Mouse (Mus musculus) CH12.LX (cell line): Measurements from ENCODE around the gene 1700010B08Rik. TPM values are rescaled to one million over a fixed set of nuclear protein-coding genes. Genes with fewer than 3 reads are reported as not detected.

ENCODE experiments used
- DNase-seq: peaks from one replicate; pipeline ENCODE4 v3.0.0-alpha.2; 2013; ENCODE audit errors: extremely low read depth
- H3K27ac ChIP-seq: 2 replicates; pipeline ENCODE4 v1.5.1; 2012; ENCODE audit warnings: low read depth, mild to moderate bottlenecking, control low read depth, moderate library complexity; ENCODE audit not compliant: insufficient read depth
- H3K27me3 ChIP-seq: replicated peaks from 2 replicates; pipeline ENCODE3; 2012; ENCODE audit warnings: inconsistent platforms
- H3K36me3 ChIP-seq, 2 experiments: replicated peaks in 1 of 2; 2 replicates each; pipeline versions ENCODE3 to v1.6.1; 2012; ENCODE audit warnings: inconsistent platforms in 1 of 2, low read length in 1 of 2, mild to moderate bottlenecking in 1 of 2, mixed read lengths in 1 of 2, moderate library complexity in 1 of 2; ENCODE audit not compliant: control insufficient read depth in 1 of 2, insufficient read depth in 1 of 2
- H3K4me1 ChIP-seq, 2 experiments: 2 replicates each; pipeline ENCODE4 v1.6.1; 2012; ENCODE audit warnings: inconsistent platforms in 1 of 2, moderate library complexity in 1 of 2; ENCODE audit not compliant: insufficient read depth in 2 of 2, control insufficient read depth in 1 of 2
- H3K4me2 ChIP-seq: 2 replicates; pipeline ENCODE4 v1.6.1; 2012; ENCODE audit warnings: low read depth, mild to moderate bottlenecking, control low read depth; ENCODE audit not compliant: poor library complexity, insufficient read depth, severe bottlenecking
- H3K4me3 ChIP-seq, 3 experiments: fragments of 150-350 bp in 1 of 3; sonication (generic) in 1 of 3; replicated peaks in 1 of 3; 2 replicates each; pipeline versions ENCODE3 to v1.5.1; 2011 to 2012; ENCODE audit warnings: low read depth in 2 of 3, low read length in 2 of 3, mild to moderate bottlenecking in 2 of 3, moderate library complexity in 2 of 3, control low read depth in 1 of 3, improper control_type of control experiment in 1 of 3, inconsistent platforms in 1 of 3, mixed read lengths in 1 of 3; ENCODE audit not compliant: poor library complexity in 1 of 3
- H3K79me2 ChIP-seq: replicated peaks from 2 replicates; pipeline ENCODE4 v1.6.1; 2012; ENCODE audit warnings: mild to moderate bottlenecking, moderate library complexity; ENCODE audit not compliant: control insufficient read depth, poor library complexity, insufficient read depth, severe bottlenecking; ENCODE audit errors: extremely low read depth
- H3K9ac ChIP-seq: 2 replicates; pipeline ENCODE4 v1.6.1; 2012; ENCODE audit warnings: low read depth, mild to moderate bottlenecking, control low read depth, moderate library complexity; ENCODE audit not compliant: insufficient read depth
- H3K9me3 ChIP-seq: replicated peaks from 2 replicates; pipeline ENCODE3; 2012; ENCODE audit warnings: low read length, inconsistent platforms, mixed read lengths
- CHD1 ChIP-seq: IDR thresholded peaks from 2 replicates; pipeline ENCODE4 v1.6.1; 2012; ENCODE audit warnings: low read depth, low read length, improper control_type of control experiment, inconsistent platforms
- CHD2 ChIP-seq: IDR thresholded peaks from 2 replicates; pipeline ENCODE4 v1.6.1; 2011; ENCODE audit warnings: low read length, improper control_type of control experiment
- CTCF ChIP-seq, 2 experiments: IDR thresholded peaks in 1 of 2; conservative IDR thresholded peaks in 1 of 2; 2 replicates each; pipeline ENCODE4 v1.5.1; 2011 to 2012; ENCODE audit warnings: low read depth in 2 of 2, low read length in 2 of 2, improper control_type of control experiment in 1 of 2, inconsistent platforms in 1 of 2, mild to moderate bottlenecking in 1 of 2, moderate library complexity in 1 of 2
- E2F4 ChIP-seq: IDR thresholded peaks from 2 replicates; pipeline ENCODE4 v1.6.1; 2011; ENCODE audit warnings: low read depth, low read length, improper control_type of control experiment; ENCODE audit not compliant: insufficient replicate concordance
- EP300 ChIP-seq: IDR thresholded peaks from 2 replicates; pipeline ENCODE4 v1.6.1; 2011; ENCODE audit warnings: low read length, improper control_type of control experiment
- ETS1 ChIP-seq: conservative IDR thresholded peaks from 2 replicates; pipeline ENCODE4 v1.6.1; 2012; ENCODE audit warnings: low read depth, mild to moderate bottlenecking, inconsistent platforms, low read length, improper control_type of control experiment, moderate library complexity
- IRF4 ChIP-seq: IDR thresholded peaks from 2 replicates; pipeline ENCODE4 v1.6.1; 2014; ENCODE audit warnings: low read depth, mild to moderate bottlenecking, inconsistent platforms, low read length, improper control_type of control experiment
- JUN ChIP-seq: IDR thresholded peaks from 2 replicates; pipeline ENCODE4 v1.6.1; 2011; ENCODE audit warnings: low read depth, mild to moderate bottlenecking, low read length, improper control_type of control experiment, moderate library complexity; ENCODE audit not compliant: insufficient read depth
- JUND ChIP-seq: conservative IDR thresholded peaks from 2 replicates; pipeline ENCODE4 v1.6.1; 2011; ENCODE audit warnings: low read depth, low read length, improper control_type of control experiment
- KAT2A ChIP-seq: IDR thresholded peaks from 2 replicates; pipeline ENCODE4 v1.6.1; 2012; ENCODE audit warnings: low read length, improper control_type of control experiment, inconsistent platforms; ENCODE audit not compliant: insufficient replicate concordance
- MAZ ChIP-seq: IDR thresholded peaks from 2 replicates; pipeline ENCODE4 v1.6.1; 2012; ENCODE audit warnings: low read depth, mild to moderate bottlenecking, inconsistent platforms, low read length, improper control_type of control experiment, moderate library complexity
- MEF2A ChIP-seq: IDR thresholded peaks from 2 replicates; pipeline ENCODE4 v1.6.1; 2014; ENCODE audit warnings: low read depth, mild to moderate bottlenecking, inconsistent platforms, low read length, improper control_type of control experiment, borderline replicate concordance
- MYC ChIP-seq: IDR thresholded peaks from 2 replicates; pipeline ENCODE4 v1.6.1; 2011; ENCODE audit warnings: low read depth, mild to moderate bottlenecking, improper control_type of control experiment, low read length
- NRF1 ChIP-seq: IDR thresholded peaks from 2 replicates; pipeline ENCODE4 v1.6.1; 2014; ENCODE audit warnings: low read depth, mild to moderate bottlenecking, inconsistent platforms, low read length, improper control_type of control experiment, moderate library complexity
- POLR2AphosphoS2 ChIP-seq: IDR thresholded peaks from 2 replicates; pipeline ENCODE4 v1.6.1; 2011; ENCODE audit warnings: low read depth, low read length, improper control_type of control experiment
- RAD21 ChIP-seq: IDR thresholded peaks from 2 replicates; pipeline ENCODE4 v1.6.1; 2011; ENCODE audit warnings: low read depth, mild to moderate bottlenecking, low read length, improper control_type of control experiment, moderate library complexity
- SMC3 ChIP-seq: IDR thresholded peaks from 2 replicates; pipeline ENCODE4 v1.6.1; 2011; ENCODE audit warnings: low read depth, low read length, improper control_type of control experiment
- TCF12 ChIP-seq: IDR thresholded peaks from 2 replicates; pipeline ENCODE4 v1.6.1; 2014; ENCODE audit warnings: low read depth, mild to moderate bottlenecking, inconsistent platforms, low read length, improper control_type of control experiment
- UBTF ChIP-seq: IDR thresholded peaks from 2 replicates; pipeline ENCODE4 v1.6.1; 2012; ENCODE audit warnings: low read depth, mild to moderate bottlenecking, inconsistent platforms, low read length, improper control_type of control experiment, moderate library complexity
- USF1 ChIP-seq: IDR thresholded peaks from 2 replicates; pipeline ENCODE4 v1.6.1; 2014; ENCODE audit warnings: low read depth, mild to moderate bottlenecking, inconsistent platforms, low read length, improper control_type of control experiment
- ZC3H11A ChIP-seq: IDR thresholded peaks from 2 replicates; pipeline ENCODE4 v1.6.1; 2012; ENCODE audit warnings: low read depth, mild to moderate bottlenecking, inconsistent platforms, low read length, improper control_type of control experiment
- ZMIZ1 ChIP-seq: IDR thresholded peaks from 2 replicates; pipeline ENCODE4 v1.6.1; 2012; ENCODE audit warnings: low read depth, mild to moderate bottlenecking, inconsistent platforms, low read length, improper control_type of control experiment
- ZNF384 ChIP-seq: IDR thresholded peaks from 2 replicates; pipeline ENCODE4 v1.6.1; 2012; ENCODE audit warnings: low read depth, low read length, improper control_type of control experiment, inconsistent platforms
- dilution Hi-C: fragments of 300-500 bp; cut with MboI; formaldehyde crosslinking; loops from 2 replicates; pipeline ENCODE4 v1.14.3; 2020; ENCODE audit warnings: low sequenced_read_pairs; ENCODE audit not compliant: extremely low pct_unique_long_range_greater_than_20kb, extremely low pct_ligation_motif_present
- in situ Hi-C: fragments of 300-500 bp; cut with MboI; formaldehyde crosslinking; loops from 3 replicates; pipeline ENCODE4 v1.14.3; 2019; ENCODE audit warnings: low sequenced_read_pairs, low pct_ligation_motif_present, low pct_unique_long_range_greater_than_20kb, mixed read lengths
- polyA plus RNA-seq: library from polyadenylated mRNA; unstranded; fragments of >175 nt; gene quantifications from 2 replicates; pipeline ENCODE4 v1.2.1, GENCODE M21; 2012; ENCODE audit warnings: low read depth; ENCODE audit not compliant: insufficient read length
- total RNA-seq, 2 experiments: library from RNA; depleted of rRNA; stranded (reverse); fragments of 300-350 nt in 1 of 2; fragments of >200 nt in 1 of 2; gene quantifications; 2 replicates each; pipeline ENCODE4 v1.2.3; 2012 to 2014

1700010B08Rik gene
- total and polyA plus RNA-seq, 3 experiments: not detected

DNA sequence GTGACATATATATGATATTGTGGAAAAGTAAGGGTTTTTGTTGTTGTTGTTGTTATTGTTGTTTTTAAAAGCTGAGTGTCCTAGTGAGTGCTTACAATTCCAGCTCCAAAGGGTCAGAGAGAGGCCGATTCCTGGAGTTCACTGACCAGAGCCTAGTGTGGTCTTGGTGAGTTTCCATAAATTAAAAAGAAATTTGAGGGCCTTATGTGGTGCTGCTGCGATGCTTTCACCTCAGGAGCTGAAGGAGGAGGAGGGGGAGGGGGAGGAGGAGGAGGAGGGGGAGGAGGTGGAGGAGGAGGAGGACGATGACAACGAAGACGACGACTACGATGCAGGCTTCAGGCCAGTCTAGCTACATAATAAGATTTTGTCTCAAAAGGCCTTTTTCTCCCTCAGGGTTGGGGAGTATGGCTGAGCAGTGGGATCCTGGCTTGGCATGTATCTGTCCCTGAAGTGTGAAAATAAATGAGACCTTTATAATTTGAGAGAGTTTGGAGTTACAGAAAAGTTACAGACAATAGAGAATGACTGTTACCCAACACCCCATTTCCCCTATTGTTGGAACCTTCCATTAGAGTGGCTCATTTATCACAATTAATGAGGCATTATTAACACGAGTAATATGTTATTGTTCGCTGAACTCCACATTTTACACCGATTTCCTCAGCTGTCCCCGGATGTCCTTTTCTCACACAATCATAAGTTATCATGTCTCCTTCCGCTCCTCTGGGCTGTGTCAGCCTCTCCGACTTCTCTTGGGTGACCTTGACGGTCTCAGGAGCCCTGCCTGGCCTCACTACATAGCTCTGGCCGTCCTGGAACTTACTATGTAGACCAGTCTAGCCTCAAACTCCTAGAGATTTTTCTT, 6.0 kb downstream of the 1700010B08Rik start:
- no peak overlapping the region for H3K9ac ChIP-seq
- H3K4me2 ChIP-seq: no peak overlapping the region
- no peaks in the 10 kb centered on the region for H3K9me3 ChIP-seq
- peaks cover 0 to 4% of the 10 kb centered on the region in 2 experiments; a peak in 1 of 4 replicates for H3K4me1 ChIP-seq
- dilution Hi-C loops (no loop called here), in situ Hi-C loops (no loop called here)
- DNase-seq: no peak
- H3K4me3 ChIP-seq: no peak overlapping the region
- no peaks in the 10 kb centered on the region for H3K36me3 ChIP-seq
- H3K27me3 ChIP-seq: no peaks in the 10 kb centered on the region
- no peaks in the 10 kb centered on the region for H3K79me2 ChIP-seq
- TF ChIP-seq POLR2AphosphoS2 (no peak), ZMIZ1 (no peak), RAD21 (no peak), USF1 (no peak), UBTF (no peak), ZC3H11A (no peak), MAZ (no peak), JUN (no peak), MEF2A (no peak)
- no peak overlapping the region for H3K27ac ChIP-seq

DNA sequence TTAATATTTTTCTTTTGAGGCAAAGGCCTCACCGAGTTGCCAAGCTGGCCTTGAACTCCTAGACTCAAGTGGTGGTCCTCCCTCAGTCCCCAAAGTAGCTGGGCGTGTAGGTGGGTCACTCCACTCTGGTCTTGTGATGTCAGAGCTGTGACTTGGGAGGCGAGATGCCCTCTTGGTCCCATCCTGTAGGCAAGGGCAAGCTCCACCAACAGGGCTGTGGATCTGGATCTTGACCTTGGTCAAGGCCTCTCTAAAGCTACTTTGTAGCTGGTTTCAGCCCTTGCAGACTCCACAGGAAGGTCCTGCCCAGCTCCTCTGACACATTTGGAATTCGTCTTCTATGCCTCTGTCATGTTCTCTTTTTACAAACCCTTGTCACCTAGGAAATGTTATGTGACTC, 6.6 kb downstream of the 1700010B08Rik start:
- in situ Hi-C loops: no loop called here
- TF ChIP-seq CHD2 (no peak), CTCF (conservative IDR thresholded peaks at IDR 0.05 in 1 of 2, IDR thresholded peaks at IDR 0.05 in 1 of 2; ENCODE audit: low read depth in 2 of 2, low read length in 2 of 2) (no peak)

DNA sequence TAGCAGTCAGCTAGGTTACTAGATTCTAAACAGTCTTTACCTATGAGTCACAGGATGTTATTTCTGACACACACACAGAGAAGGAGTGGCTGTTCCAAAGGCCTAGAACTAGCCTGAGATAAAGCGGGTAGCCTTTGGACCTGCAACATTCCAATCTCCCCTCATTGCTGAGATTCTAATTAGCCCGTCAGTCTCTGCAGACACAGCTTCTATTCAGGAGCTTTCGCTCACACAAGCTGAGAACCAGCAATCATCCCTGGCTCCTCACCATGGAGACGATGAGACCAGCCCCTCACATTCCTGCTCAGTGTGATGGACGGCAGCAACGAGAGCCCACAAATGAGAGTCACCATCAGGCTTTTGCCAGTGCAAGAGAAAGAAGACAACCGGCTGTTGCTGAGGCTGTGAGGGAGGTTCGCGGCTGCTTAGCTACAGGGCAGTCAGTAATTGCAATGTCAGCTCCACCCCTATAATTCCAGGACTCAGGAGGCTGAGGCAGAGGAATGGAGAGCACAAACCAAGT, 11.3 kb downstream of the 1700010B08Rik start:
- no peak for DNase-seq
- Histone ChIP-seq H3K27ac (no peak overlapping the region), H3K79me2 (no peaks in the 10 kb centered on the region), H3K4me1 (no peaks in the 10 kb centered on the region), H3K36me3 (no peaks in the 10 kb centered on the region), H3K9ac (no peak overlapping the region), H3K4me3 (no peak overlapping the region), H3K9me3 (no peaks in the 10 kb centered on the region), H3K27me3 (peaks cover 10% of the 10 kb centered on the region), H3K4me2 (no peak overlapping the region)
- in situ Hi-C loops: no loop called here
- dilution Hi-C loops: no loop called here
- TF ChIP-seq TCF12 (no peak), MAZ (no peak), JUN (no peak), POLR2AphosphoS2 (no peak), CHD1 (no peak), KAT2A (no peak), NRF1 (no peak), USF1 (no peak), IRF4 (no peak), MYC (no peak), ZC3H11A (no peak), E2F4 (no peak), EP300 (no peak), SMC3 (no peak), ZNF384 (no peak), ETS1 (no peak), JUND (no peak)

More for the DNA sequence above, 6.6 kb downstream of the 1700010B08Rik start:
- H3K9me3 ChIP-seq: no peaks in the 10 kb centered on the region
- DNase-seq: no peak
- H3K79me2 ChIP-seq: no peaks in the 10 kb centered on the region
- H3K27me3 ChIP-seq: no peaks in the 10 kb centered on the region
- H3K36me3 ChIP-seq: no peaks in the 10 kb centered on the region
- no peak overlapping the region for H3K4me2 ChIP-seq
- no peak overlapping the region for H3K27ac ChIP-seq
- dilution Hi-C loops: no loop called here
- no peak overlapping the region for H3K4me3 ChIP-seq
- H3K9ac ChIP-seq: no peak overlapping the region
- H3K4me1 ChIP-seq: peaks cover 0 to 4% of the 10 kb centered on the region in 2 experiments; a peak in 1 of 4 replicates
